Mouse (Mus musculus) C2C12 (cell line): Measurements from ENCODE around the gene Zgrf1.

Experiments
- CEBPB ChIP-seq: IDR thresholded peaks from one replicate; pipeline ENCODE4 v1.6.1; 2011; ENCODE audit warnings: low read depth, mild to moderate bottlenecking, control low read depth, moderate library complexity
- CTCF ChIP-seq: IDR thresholded peaks from one replicate; pipeline ENCODE4 v1.5.1; 2011; ENCODE audit not compliant: control insufficient read depth, insufficient read depth, insufficient read length
- FOSL1 ChIP-seq: IDR thresholded peaks from one replicate; pipeline ENCODE4 v1.8.0; 2011; ENCODE audit warnings: mild to moderate bottlenecking, low read length; ENCODE audit not compliant: poor library complexity, insufficient read depth, severe bottlenecking
- MAX ChIP-seq: IDR thresholded peaks from one replicate; pipeline ENCODE4 v1.6.1; 2011; ENCODE audit warnings: mild to moderate bottlenecking, control low read depth
- USF1 ChIP-seq: IDR thresholded peaks from one replicate; pipeline ENCODE4 v1.6.1; 2011; ENCODE audit warnings: low read depth, mild to moderate bottlenecking, control low read depth, moderate library complexity

DNA sequence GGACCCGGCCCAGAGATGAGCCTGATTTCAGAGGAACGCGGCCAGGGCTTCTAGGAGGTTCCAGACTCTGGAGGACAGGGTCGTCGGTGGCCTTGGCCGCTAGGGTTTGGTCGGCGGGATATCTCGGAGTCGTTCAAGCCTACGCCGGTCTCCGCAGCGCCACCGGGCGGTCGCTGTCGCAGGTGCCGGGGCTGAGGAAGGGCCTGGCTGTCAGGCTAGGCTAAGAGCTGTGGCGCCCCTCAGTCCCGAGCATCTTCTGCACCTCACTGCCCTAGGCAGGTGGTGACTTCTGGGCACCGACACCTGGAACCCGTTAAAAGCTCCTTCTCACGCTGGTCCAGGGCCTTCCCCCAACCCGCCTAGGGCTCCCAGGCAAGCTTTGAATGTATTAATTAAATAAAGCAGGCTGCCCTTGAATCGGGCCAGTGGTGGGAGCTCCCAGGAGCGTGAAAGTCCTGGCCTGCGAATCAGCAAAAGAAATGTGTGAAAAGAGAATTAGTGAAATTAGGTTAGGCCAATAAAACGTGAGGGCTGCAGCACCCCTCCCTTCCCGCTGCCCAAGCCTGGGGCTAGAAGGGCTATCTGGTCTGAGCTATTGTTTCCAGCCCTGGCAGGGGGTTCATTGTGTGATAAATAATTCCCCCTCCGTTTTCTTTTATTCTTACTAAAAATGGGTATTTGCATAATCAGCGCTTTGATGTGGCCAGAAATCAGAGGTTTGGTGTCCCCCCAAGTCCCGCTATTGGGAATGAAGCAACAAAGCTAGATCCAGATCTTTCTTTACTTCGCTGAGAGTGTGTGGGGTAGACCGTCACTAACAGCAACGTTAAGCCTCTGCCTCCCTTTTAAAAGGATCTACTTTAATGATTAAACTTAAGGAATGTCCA, 86.8 kb downstream of the Zgrf1 start:
- TF ChIP-seq USF1, result no peak
- TF ChIP-seq CTCF, result no peak
- TF ChIP-seq MAX, result no peak
- TF ChIP-seq CEBPB, result no peak
- no peak for TF ChIP-seq FOSL1
